Mouse (Mus musculus) thymus, adult 2 months (tissue): ENCODE data around the gene Mavs. TPM values are rescaled to one million over a fixed set of nuclear protein-coding genes. Genes with fewer than 3 reads are reported as not detected.
A peak's percentile ranks its signal among the peaks of the same experiment; 100 is the strongest.

Source experiments
- DNase-seq: peaks from one replicate; pipeline ENCODE4 v3.0.0; 2021
- H3K27ac ChIP-seq: fragments of 200-500 bp; 2 replicates; pipeline ENCODE4 v1.5.1; 2012; ENCODE audit warnings: low read length, control low read depth; ENCODE audit not compliant: control insufficient read depth, insufficient read depth
- H3K27me3 ChIP-seq: fragments of 200-500 bp; 2 replicates; pipeline ENCODE4 v1.6.1; 2012; ENCODE audit warnings: mild to moderate bottlenecking, low read length, moderate library complexity, mixed read lengths; ENCODE audit not compliant: control insufficient read depth, insufficient read depth
- H3K36me3 ChIP-seq: fragments of 200-500 bp; 2 replicates; pipeline ENCODE4 v1.6.1; 2012; ENCODE audit warnings: mild to moderate bottlenecking, low read length, moderate library complexity; ENCODE audit not compliant: control insufficient read depth, insufficient read depth
- H3K4me1 ChIP-seq: fragments of 200-500 bp; replicated peaks from 2 replicates; pipeline ENCODE4 v1.6.1; 2012; ENCODE audit warnings: low read length; ENCODE audit not compliant: control insufficient read depth, insufficient read depth
- H3K4me3 ChIP-seq: fragments of 200-500 bp; 2 replicates; pipeline ENCODE4 v1.5.1; 2012; ENCODE audit warnings: mild to moderate bottlenecking, low read length, control low read depth, moderate library complexity; ENCODE audit not compliant: control insufficient read depth, insufficient read depth
- CTCF ChIP-seq: fragments of 200-500 bp; IDR thresholded peaks from 2 replicates; pipeline ENCODE4 v1.5.1; 2012; ENCODE audit warnings: mild to moderate bottlenecking, control low read depth, low read length, moderate library complexity, borderline replicate concordance; ENCODE audit not compliant: control insufficient read depth, poor library complexity, insufficient read depth; ENCODE audit errors: extremely low read depth
- POLR2A ChIP-seq: fragments of 200-500 bp; IDR thresholded peaks from 2 replicates; pipeline ENCODE4 v1.6.1; 2012; ENCODE audit warnings: mild to moderate bottlenecking, low read length, control low read depth, moderate library complexity; ENCODE audit not compliant: control insufficient read depth, poor library complexity, insufficient read depth; ENCODE audit errors: extremely low read depth
- WGBS: fragments of 180-500 bp; shearing (Covaris S2); methylation state at CpG from one replicate; pipeline ENCODE4 v1.1.7; 2018; 5-methylcytosine and 5-hydroxymethylcytosine counted together
- polyA plus RNA-seq: library from polyadenylated mRNA; depleted of rRNA; stranded (reverse); fragments of >200 nt; gene quantifications from 2 replicates; pipeline ENCODE4 v1.2.3, GENCODE M21; 2012

Gene Mavs
- polyA plus RNA-seq, 1 experiment: 59.8 TPM

DNA sequence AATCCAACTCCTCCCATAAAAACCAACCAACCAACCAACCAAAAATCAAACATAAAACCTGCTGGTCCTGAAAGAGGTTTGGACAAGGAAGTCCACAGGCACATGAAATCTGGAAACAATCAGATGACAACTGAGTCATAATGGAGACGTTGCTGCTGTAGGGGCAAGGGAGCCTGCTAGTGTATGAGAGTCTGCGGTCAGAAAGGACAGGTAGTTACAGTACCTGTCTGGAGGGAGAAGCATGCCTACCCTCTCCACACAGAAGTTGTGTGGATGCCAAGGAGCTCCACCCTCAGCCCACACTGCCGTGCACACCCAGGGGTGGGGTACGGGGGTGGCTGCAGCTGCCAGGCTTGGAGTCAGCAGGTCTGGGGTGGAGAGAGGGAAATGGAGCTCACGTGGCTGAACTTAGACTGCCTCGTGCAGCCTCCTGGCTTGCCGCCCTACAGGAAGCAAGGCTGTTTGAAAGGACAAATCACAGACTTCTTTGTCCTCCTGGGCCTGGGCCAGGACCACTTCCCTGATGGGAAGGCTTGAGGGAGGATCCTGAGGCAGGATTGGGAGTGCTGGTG is 29.4 kb upstream of the Mavs start:
- H3K36me3 ChIP-seq: no peaks in the 10 kb centered on the region
- H3K27me3 ChIP-seq: no peaks in the 10 kb centered on the region
- peaks cover 8% of the 10 kb centered on the region for H3K4me1 ChIP-seq
- TF ChIP-seq POLR2A (no peak), CTCF (no peak)
- H3K27ac ChIP-seq: no peak overlapping the region
- WGBS: 18% methylated on average over 7 of the region's 7 CpGs
- DNase-seq: peak; percentile 19
- H3K4me3 ChIP-seq: no peak overlapping the region

GRCm38 (mm10) chr2:131205521-131206182 is 28.2 kb upstream of the Mavs start:
- DNase-seq: no peak
- Histone ChIP-seq H3K27me3 (no peaks in the 10 kb centered on the region), H3K36me3 (no peaks in the 10 kb centered on the region), H3K4me3 (no peak overlapping the region), H3K4me1 (peaks cover 12% of the 10 kb centered on the region), H3K27ac (no peak overlapping the region)
- 78% methylated on average over 8 of the region's 8 CpGs for WGBS
- no peak for TF ChIP-seq POLR2A
- TF ChIP-seq CTCF: no peak

DNA sequence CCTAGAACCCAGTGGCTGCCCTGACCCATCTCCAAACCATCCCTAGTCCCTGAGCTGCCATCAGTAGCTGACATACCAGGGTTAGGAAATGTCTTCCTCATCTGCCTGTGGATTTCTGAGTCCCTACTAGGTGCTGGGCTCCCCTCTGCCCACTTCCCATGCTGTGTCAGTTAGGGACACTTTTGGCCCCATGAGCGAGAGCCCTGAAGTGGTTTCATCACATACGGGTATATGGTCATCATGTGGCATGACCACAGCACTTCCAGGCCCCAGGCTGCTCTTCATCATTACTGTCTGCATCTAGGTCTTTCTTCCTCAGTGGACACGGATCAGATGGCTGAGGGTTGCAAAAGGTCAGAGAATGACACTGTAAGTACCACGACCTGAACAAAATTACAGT is 27.1 kb upstream of the Mavs start, which contains the start of gene Ap5s1:
Ap5s1 (plus strand) TSS at position 301 of the 400 bp plus-strand sequence.
- Histone ChIP-seq H3K4me3 (no peak within 1 kb of the TSS), H3K27ac (no peak within 1 kb of the TSS), H3K36me3 (no peaks in the 10 kb centered on the region), H3K27me3 (no peaks in the 10 kb centered on the region), H3K4me1 (peaks cover 16% of the 10 kb centered on the region)
- 93% methylated on average over 4 of the region's 4 CpGs for WGBS
- DNase-seq: no peak
- TF ChIP-seq CTCF (no peak), POLR2A (no peak)

- WGBS: 94% methylated on average over 2 of the region's 2 CpGs
- DNase-seq: no peak
Observed at GRCm38 (mm10) chr2:131208356-131208755, 25.5 kb upstream of the Mavs start.

DNA sequence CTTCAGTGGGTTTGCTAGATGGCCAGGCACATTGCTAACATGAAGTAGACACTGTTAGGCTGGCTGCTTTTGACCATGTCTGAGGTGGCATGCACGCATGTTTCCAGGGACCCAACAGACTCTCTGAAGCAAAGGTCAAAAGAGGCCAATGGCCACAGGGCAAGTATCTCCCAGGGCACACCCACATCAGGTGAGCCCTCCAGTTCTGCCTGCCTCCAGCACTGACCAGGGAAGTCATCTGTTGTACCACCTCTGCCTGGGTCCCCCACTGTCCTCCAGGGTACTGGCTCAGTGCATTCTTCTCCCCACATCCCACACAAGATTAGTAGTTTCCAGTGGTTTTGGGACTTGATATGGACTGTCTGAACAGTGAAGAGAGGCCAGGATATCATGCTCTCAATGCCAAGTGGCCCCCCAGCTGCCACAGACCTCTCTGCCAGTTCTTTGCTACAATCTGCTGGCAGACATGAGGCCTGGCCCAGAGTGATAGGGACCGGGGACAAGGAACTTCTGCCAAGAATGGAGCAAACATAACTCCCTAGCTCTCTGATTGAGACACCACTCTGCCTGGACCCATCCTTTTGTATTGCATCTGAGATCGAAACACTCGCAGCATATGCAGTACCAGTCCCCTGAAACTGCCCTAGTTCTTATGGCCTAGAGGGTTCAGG is 24.6 kb upstream of the Mavs start:
- TF ChIP-seq CTCF: no peak
- no peak for TF ChIP-seq POLR2A
- DNase-seq: no peak
- WGBS: 91% methylated on average over 4 of the region's 4 CpGs
- no peaks in the 10 kb centered on the region for H3K27me3 ChIP-seq
- no peak overlapping the region for H3K27ac ChIP-seq
- H3K4me1 ChIP-seq: peaks cover 16% of the 10 kb centered on the region
- no peaks in the 10 kb centered on the region for H3K36me3 ChIP-seq
- no peak overlapping the region for H3K4me3 ChIP-seq

More at GRCm38 (mm10) chr2:131208356-131208755, 25.5 kb upstream of the Mavs start:
- Histone ChIP-seq H3K4me3 (no peak overlapping the region), H3K27ac (no peak overlapping the region), H3K4me1 (peaks cover 16% of the 10 kb centered on the region), H3K36me3 (no peaks in the 10 kb centered on the region), H3K27me3 (no peaks in the 10 kb centered on the region)
- TF ChIP-seq CTCF (no peak), POLR2A (no peak)

- peaks cover 12% of the 10 kb centered on the region for H3K4me1 ChIP-seq
- peak overlapping the region; percentile 37; the same call in 1 of the 2 replicates for H3K27ac ChIP-seq
- H3K27me3 ChIP-seq: no peaks in the 10 kb centered on the region
- under 1% methylated on average over 50 of the region's 50 CpGs for WGBS
- peak; percentile 91 for DNase-seq
- H3K4me3 ChIP-seq: peak overlapping the region; percentile 80
- peak; percentile 77 for TF ChIP-seq POLR2A
- peak; percentile 100 for TF ChIP-seq CTCF
- no peaks in the 10 kb centered on the region for H3K36me3 ChIP-seq
Observed at GRCm38 (mm10) chr2:131209969-131210792, 23.7 kb upstream of the Mavs start.
